Mouse (Mus musculus) frontal cortex, postnatal 10 days (tissue): Measurements from ENCODE around the gene Dnm3.
"Not testable (repeated sequence)": the region's sequence is repeated elsewhere in the genome, so short reads cannot be mapped to it uniquely, and the experiment has no call there.

Source experiments
- DNase-seq, 2 experiments: peaks; one replicate each; pipeline ENCODE4 v3.0.0; 2022; ENCODE audit warnings: low spot score in 2 of 2, mixed read lengths in 1 of 2

Dnm3 gene

GRCm38 (mm10) chr1:162428904-162429303 is 48.9 kb downstream of the Dnm3 start:
- DNase-seq: no peak

- DNase-seq: no peak
Measured at GRCm38 (mm10) chr1:162425930-162426478, 51.8 kb downstream of the Dnm3 start.

GRCm38 (mm10) chr1:162422826-162423225 is 55.0 kb downstream of the Dnm3 start:
- DNase-seq: no peak

GRCm38 (mm10) chr1:162413791-162414190 is 64.0 kb downstream of the Dnm3 start:
- DNase-seq: no peak

GRCm38 (mm10) chr1:162412787-162413429 is 64.9 kb downstream of the Dnm3 start:
- no peak for DNase-seq

GRCm38 (mm10) chr1:162410207-162410965 is 67.4 kb downstream of the Dnm3 start:
- DNase-seq: no peak

- no peak for DNase-seq
Measured at GRCm38 (mm10) chr1:162394549-162394948, 83.3 kb downstream of the Dnm3 start.

- no peak for DNase-seq
Measured at GRCm38 (mm10) chr1:162388442-162389165, 89.2 kb downstream of the Dnm3 start.

GRCm38 (mm10) chr1:162373068-162373467 is 104.8 kb downstream of the Dnm3 start:
- not testable (repeated sequence) for DNase-seq

GRCm38 (mm10) chr1:162369726-162370125 is 108.1 kb downstream of the Dnm3 start:
- DNase-seq: no peak

- DNase-seq: peak in 1 of 2 experiments; percentile 29
Measured at GRCm38 (mm10) chr1:162361978-162362377, 115.9 kb downstream of the Dnm3 start.

GRCm38 (mm10) chr1:162359270-162359669 is 118.6 kb downstream of the Dnm3 start:
- DNase-seq: peak; percentile 45 to 62

- no peak for DNase-seq
Measured at GRCm38 (mm10) chr1:162358036-162358435, 119.8 kb downstream of the Dnm3 start.

- no peak for DNase-seq
Measured at GRCm38 (mm10) chr1:162356481-162356880, 121.4 kb downstream of the Dnm3 start.

GRCm38 (mm10) chr1:162354780-162355179 is 123.1 kb downstream of the Dnm3 start:
- DNase-seq: no peak

- DNase-seq: no peak
Measured at GRCm38 (mm10) chr1:162353831-162354230, 124.0 kb downstream of the Dnm3 start.

GRCm38 (mm10) chr1:162349306-162349705 is 128.5 kb downstream of the Dnm3 start:
- no peak for DNase-seq

- no peak for DNase-seq
Measured at GRCm38 (mm10) chr1:162346456-162347011, 131.3 kb downstream of the Dnm3 start.

GRCm38 (mm10) chr1:162337170-162337569 is 140.7 kb downstream of the Dnm3 start:
- no peak for DNase-seq

GRCm38 (mm10) chr1:162336640-162337039 is 141.2 kb downstream of the Dnm3 start:
- DNase-seq: no peak

GRCm38 (mm10) chr1:162336224-162336623 is 141.6 kb downstream of the Dnm3 start:
- no peak for DNase-seq

GRCm38 (mm10) chr1:162328673-162329072 is 149.2 kb downstream of the Dnm3 start:
- no peak for DNase-seq
